Mouse (Mus musculus): ENCODE results near the gene Capn15. TPM values are rescaled to one million over a fixed set of nuclear protein-coding genes. Genes with fewer than 3 reads are reported as not detected.

Gene Capn15
- polyA plus RNA-seq (2014; fragmentation: Nextera tagmentation; extraction: Ambion mirVana) = 12.7 and 15.2 TPM in 2 replicates

- WGBS (ENCODE audit: insufficient replicate concordance) = under 1% methylated on average over 91 of the region's 91 CpGs
- H3K27ac ChIP-seq (ENCODE audit: low read depth, low read length) = peak within 1 kb of the TSS; percentile 62
- peak within 1 kb of the TSS; percentile 65 for H3K4me3 ChIP-seq (ENCODE audit: low read depth, low read length)
- ATAC-seq (replicated peaks; ENCODE audit: insufficient number of reproducible peaks, low FRiP score, low TSS enrichment) = peak; percentile 97
- peaks cover 13% of the 10 kb centered on the region for H3K4me1 ChIP-seq (ENCODE audit: control insufficient read depth, insufficient read depth, low read length)
- H3K9me3 ChIP-seq (replicated peaks; ENCODE audit: control insufficient read depth, low read length) = no peaks in the 10 kb centered on the region
- peaks cover 2% of the 10 kb centered on the region for H3K36me3 ChIP-seq (ENCODE audit: control insufficient read depth, insufficient read depth, low read length)
- H3K4me2 ChIP-seq = peak within 1 kb of the TSS; percentile 89
- no peaks in the 10 kb centered on the region for H3K27me3 ChIP-seq (ENCODE audit: control insufficient read depth, insufficient read depth, low read length)
- peak within 1 kb of the TSS; percentile 87 for H3K9ac ChIP-seq (ENCODE audit: low read depth, low read length)
These were observed at the start of gene Capn15 for GRCm38 (mm10) chr17:25985306-25986294. Capn15 (minus strand) TSS chr17:25985796.

DNA sequence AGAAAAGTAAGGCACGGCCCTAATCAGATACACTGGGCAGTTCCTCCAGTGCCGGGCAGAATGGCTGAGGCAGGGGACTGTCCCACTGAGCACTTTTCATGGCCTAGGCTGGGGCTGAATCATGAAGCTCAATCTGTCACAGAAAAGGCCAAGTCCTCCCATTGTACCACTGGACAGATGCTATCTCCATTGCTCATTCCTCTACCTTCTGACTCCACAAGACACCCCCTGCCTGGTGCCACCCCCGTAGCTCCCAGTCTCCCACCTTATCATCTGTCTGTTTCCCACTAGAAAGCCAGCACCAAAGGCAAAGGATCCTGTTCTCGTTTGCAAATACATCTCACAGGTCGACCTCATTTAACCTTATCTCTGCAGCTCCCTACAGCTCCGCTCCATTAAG lies 46.4 kb upstream of the Capn15 start:
- H3K9ac ChIP-seq (ENCODE audit: low read depth, low read length) = no peak overlapping the region
- no peaks in the 10 kb centered on the region for H3K27me3 ChIP-seq (ENCODE audit: control insufficient read depth, insufficient read depth, low read length)
- H3K4me2 ChIP-seq = no peak overlapping the region
- no peaks in the 10 kb centered on the region for H3K4me1 ChIP-seq (ENCODE audit: control insufficient read depth, insufficient read depth, low read length)
- no peak for ATAC-seq (replicated peaks; ENCODE audit: insufficient number of reproducible peaks, low FRiP score, low TSS enrichment)
- no peak overlapping the region for H3K27ac ChIP-seq (ENCODE audit: low read depth, low read length)
- H3K9me3 ChIP-seq (replicated peaks; ENCODE audit: control insufficient read depth, low read length) = no peaks in the 10 kb centered on the region
- H3K36me3 ChIP-seq (ENCODE audit: control insufficient read depth, insufficient read depth, low read length) = no peaks in the 10 kb centered on the region
- WGBS (ENCODE audit: insufficient replicate concordance) = 51% methylated on average over 6 of the region's 6 CpGs
- H3K4me3 ChIP-seq (ENCODE audit: low read depth, low read length) = no peak overlapping the region

DNA sequence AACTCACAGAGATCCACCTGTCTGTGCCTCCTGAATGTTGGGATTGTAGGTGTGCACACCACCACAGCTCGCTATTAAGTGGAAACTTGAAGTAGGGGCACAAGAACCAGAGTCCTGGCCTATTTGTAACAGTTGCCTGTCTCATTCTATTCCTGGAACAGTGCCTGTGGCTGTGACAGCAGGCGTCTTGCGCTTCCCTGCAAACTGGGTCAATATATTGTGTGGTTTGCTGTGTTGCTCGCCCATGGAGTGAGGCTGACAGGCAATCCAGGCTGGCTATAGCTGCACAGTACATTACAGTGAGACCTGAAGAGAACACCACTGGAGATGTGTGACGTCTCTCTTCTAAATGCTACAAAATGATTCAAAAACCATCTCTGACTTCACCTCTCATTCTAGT lies 46.0 kb upstream of the Capn15 start:
- no peak overlapping the region for H3K4me2 ChIP-seq
- no peaks in the 10 kb centered on the region for H3K4me1 ChIP-seq (ENCODE audit: control insufficient read depth, insufficient read depth, low read length)
- H3K4me3 ChIP-seq (ENCODE audit: low read depth, low read length) = no peak overlapping the region
- H3K27me3 ChIP-seq (ENCODE audit: control insufficient read depth, insufficient read depth, low read length) = no peaks in the 10 kb centered on the region
- H3K36me3 ChIP-seq (ENCODE audit: control insufficient read depth, insufficient read depth, low read length) = no peaks in the 10 kb centered on the region
- H3K27ac ChIP-seq (ENCODE audit: low read depth, low read length) = no peak overlapping the region
- no peaks in the 10 kb centered on the region for H3K9me3 ChIP-seq (replicated peaks; ENCODE audit: control insufficient read depth, low read length)
- WGBS (ENCODE audit: insufficient replicate concordance) = 80% methylated on average over 5 of the region's 5 CpGs
- H3K9ac ChIP-seq (ENCODE audit: low read depth, low read length) = no peak overlapping the region
- ATAC-seq (replicated peaks; ENCODE audit: insufficient number of reproducible peaks, low FRiP score, low TSS enrichment) = no peak

DNA sequence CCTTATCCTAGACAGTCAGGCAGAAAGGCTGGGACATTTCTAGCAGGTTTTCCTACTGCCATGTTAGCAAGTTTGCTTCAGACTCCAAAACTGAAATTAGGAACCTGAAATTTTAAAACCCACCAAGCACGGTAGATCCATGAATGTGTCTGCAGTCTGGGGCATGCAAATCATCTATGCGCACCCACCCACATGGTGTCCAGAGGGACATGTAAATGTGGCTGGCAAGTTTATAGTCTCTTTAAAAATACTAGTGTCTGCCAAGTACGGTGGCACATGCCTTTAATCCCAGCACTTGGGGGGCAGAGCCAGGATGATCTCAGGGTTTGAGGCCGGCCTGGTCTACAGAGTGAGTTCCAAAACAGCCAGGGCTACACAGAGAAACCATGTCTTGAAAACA lies 42.7 kb upstream of the Capn15 start:
- ATAC-seq (replicated peaks; ENCODE audit: insufficient number of reproducible peaks, low FRiP score, low TSS enrichment) = no peak
- peaks cover 3% of the 10 kb centered on the region; the same call in 1 of the 2 replicates for H3K36me3 ChIP-seq (ENCODE audit: control insufficient read depth, insufficient read depth, low read length)
- no peak overlapping the region for H3K27ac ChIP-seq (ENCODE audit: low read depth, low read length)
- H3K4me2 ChIP-seq = no peak overlapping the region
- no peaks in the 10 kb centered on the region for H3K4me1 ChIP-seq (ENCODE audit: control insufficient read depth, insufficient read depth, low read length)
- H3K27me3 ChIP-seq (ENCODE audit: control insufficient read depth, insufficient read depth, low read length) = no peaks in the 10 kb centered on the region
- WGBS (ENCODE audit: insufficient replicate concordance) = 90% methylated on average over 4 of the region's 4 CpGs
- H3K4me3 ChIP-seq (ENCODE audit: low read depth, low read length) = no peak overlapping the region
- no peak overlapping the region for H3K9ac ChIP-seq (ENCODE audit: low read depth, low read length)
- H3K9me3 ChIP-seq (replicated peaks; ENCODE audit: control insufficient read depth, low read length) = no peaks in the 10 kb centered on the region

DNA sequence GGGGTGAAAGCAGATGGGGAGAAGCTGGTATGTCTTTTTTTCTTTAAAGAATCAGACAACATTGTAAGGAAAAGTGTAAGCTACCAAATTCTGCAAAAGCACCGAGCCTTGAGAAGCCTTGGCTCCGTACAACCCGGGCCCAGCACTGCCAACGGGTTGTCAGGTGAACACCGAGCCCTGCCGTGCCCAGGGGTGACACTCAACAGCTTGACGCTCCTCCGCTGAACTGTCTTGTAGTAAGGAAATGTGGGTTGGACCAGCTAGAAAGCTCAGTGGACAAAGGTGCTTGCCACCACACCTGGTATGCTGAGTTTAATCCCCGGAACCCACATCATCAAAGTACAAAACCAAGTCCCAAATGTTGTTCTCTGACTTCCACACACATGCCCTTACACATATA lies 39.1 kb upstream of the Capn15 start:
- H3K36me3 ChIP-seq (ENCODE audit: control insufficient read depth, insufficient read depth, low read length) = peaks cover 3% of the 10 kb centered on the region; the same call in 1 of the 2 replicates
- peaks cover 12% of the 10 kb centered on the region for H3K4me1 ChIP-seq (ENCODE audit: control insufficient read depth, insufficient read depth, low read length)
- H3K27ac ChIP-seq (ENCODE audit: low read depth, low read length) = no peak overlapping the region
- no peaks in the 10 kb centered on the region for H3K27me3 ChIP-seq (ENCODE audit: control insufficient read depth, insufficient read depth, low read length)
- WGBS (ENCODE audit: insufficient replicate concordance) = 90% methylated on average over 9 of the region's 9 CpGs
- H3K9me3 ChIP-seq (replicated peaks; ENCODE audit: control insufficient read depth, low read length) = no peaks in the 10 kb centered on the region
- no peak overlapping the region for H3K4me3 ChIP-seq (ENCODE audit: low read depth, low read length)
- H3K4me2 ChIP-seq = no peak overlapping the region
- no peak for ATAC-seq (replicated peaks; ENCODE audit: insufficient number of reproducible peaks, low FRiP score, low TSS enrichment)
- H3K9ac ChIP-seq (ENCODE audit: low read depth, low read length) = no peak overlapping the region

GRCm38 (mm10) chr17:26023966-26024365 lies 38.4 kb upstream of the Capn15 start:
- Histone ChIP-seq H3K36me3 (ENCODE audit: control insufficient read depth, insufficient read depth, low read length) (peaks cover 3% of the 10 kb centered on the region; the same call in 1 of the 2 replicates), H3K9ac (ENCODE audit: low read depth, low read length) (no peak overlapping the region), H3K4me1 (ENCODE audit: control insufficient read depth, insufficient read depth, low read length) (peaks cover 12% of the 10 kb centered on the region), H3K27ac (ENCODE audit: low read depth, low read length) (no peak overlapping the region), H3K27me3 (ENCODE audit: control insufficient read depth, insufficient read depth, low read length) (no peaks in the 10 kb centered on the region), H3K9me3 (replicated peaks; ENCODE audit: control insufficient read depth, low read length) (no peaks in the 10 kb centered on the region), H3K4me3 (ENCODE audit: low read depth, low read length) (no peak overlapping the region), H3K4me2 (no peak overlapping the region)
- no peak for ATAC-seq (replicated peaks; ENCODE audit: insufficient number of reproducible peaks, low FRiP score, low TSS enrichment)
- WGBS (ENCODE audit: insufficient replicate concordance) = 89% methylated on average over 8 of the region's 8 CpGs

DNA sequence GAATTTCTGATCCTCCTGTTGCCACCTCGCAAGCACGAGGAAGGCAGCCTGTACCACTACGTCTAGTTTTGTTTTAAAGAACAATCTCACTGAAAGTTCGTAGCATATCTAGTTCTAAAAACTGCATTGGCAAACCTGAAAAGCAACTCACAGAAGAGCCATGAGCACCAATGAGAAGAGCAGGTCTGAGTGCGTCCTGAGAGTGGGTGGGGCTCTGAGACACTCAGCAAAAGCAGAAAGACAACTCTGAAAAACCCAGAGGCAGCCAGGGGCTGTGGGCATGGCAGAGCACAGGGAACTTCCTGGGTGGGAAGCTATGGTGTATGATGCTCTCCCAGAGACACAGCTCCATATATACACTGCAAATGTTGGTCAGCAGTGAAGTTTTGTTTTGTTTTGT lies 37.6 kb upstream of the Capn15 start:
- peaks cover 3% of the 10 kb centered on the region; the same call in 1 of the 2 replicates for H3K36me3 ChIP-seq (ENCODE audit: control insufficient read depth, insufficient read depth, low read length)
- 89% methylated on average over 5 of the region's 5 CpGs for WGBS (ENCODE audit: insufficient replicate concordance)
- no peaks in the 10 kb centered on the region for H3K27me3 ChIP-seq (ENCODE audit: control insufficient read depth, insufficient read depth, low read length)
- H3K27ac ChIP-seq (ENCODE audit: low read depth, low read length) = no peak overlapping the region
- no peak overlapping the region for H3K4me2 ChIP-seq
- H3K4me1 ChIP-seq (ENCODE audit: control insufficient read depth, insufficient read depth, low read length) = peaks cover 18% of the 10 kb centered on the region
- H3K9ac ChIP-seq (ENCODE audit: low read depth, low read length) = no peak overlapping the region
- no peak for ATAC-seq (replicated peaks; ENCODE audit: insufficient number of reproducible peaks, low FRiP score, low TSS enrichment)
- H3K9me3 ChIP-seq (replicated peaks; ENCODE audit: control insufficient read depth, low read length) = no peaks in the 10 kb centered on the region
- H3K4me3 ChIP-seq (ENCODE audit: low read depth, low read length) = no peak overlapping the region

GRCm38 (mm10) chr17:26021728-26022341 lies 36.2 kb upstream of the Capn15 start:
- 43% methylated on average over 9 of the region's 9 CpGs for WGBS (ENCODE audit: insufficient replicate concordance)
- Histone ChIP-seq H3K27me3 (ENCODE audit: control insufficient read depth, insufficient read depth, low read length) (no peaks in the 10 kb centered on the region), H3K4me1 (ENCODE audit: control insufficient read depth, insufficient read depth, low read length) (peaks cover 24% of the 10 kb centered on the region), H3K9me3 (replicated peaks; ENCODE audit: control insufficient read depth, low read length) (no peaks in the 10 kb centered on the region), H3K4me2 (0 out of 2 replicates have a peak overlapping the region, but pooled peaks have one; percentile 7), H3K36me3 (ENCODE audit: control insufficient read depth, insufficient read depth, low read length) (peaks cover 3% of the 10 kb centered on the region; the same call in 1 of the 2 replicates), H3K9ac (ENCODE audit: low read depth, low read length) (peak overlapping the region; percentile 22; the same call in 1 of the 2 replicates), H3K4me3 (ENCODE audit: low read depth, low read length) (no peak overlapping the region), H3K27ac (ENCODE audit: low read depth, low read length) (peak overlapping the region; percentile 17; the same call in 1 of the 2 replicates)
- no peak for ATAC-seq (replicated peaks; ENCODE audit: insufficient number of reproducible peaks, low FRiP score, low TSS enrichment)

All from heart, embryonic 11.5 days (tissue).